9 mouse cellular contexts compared by ENCODE assay signal in the genomic region with DNA sequence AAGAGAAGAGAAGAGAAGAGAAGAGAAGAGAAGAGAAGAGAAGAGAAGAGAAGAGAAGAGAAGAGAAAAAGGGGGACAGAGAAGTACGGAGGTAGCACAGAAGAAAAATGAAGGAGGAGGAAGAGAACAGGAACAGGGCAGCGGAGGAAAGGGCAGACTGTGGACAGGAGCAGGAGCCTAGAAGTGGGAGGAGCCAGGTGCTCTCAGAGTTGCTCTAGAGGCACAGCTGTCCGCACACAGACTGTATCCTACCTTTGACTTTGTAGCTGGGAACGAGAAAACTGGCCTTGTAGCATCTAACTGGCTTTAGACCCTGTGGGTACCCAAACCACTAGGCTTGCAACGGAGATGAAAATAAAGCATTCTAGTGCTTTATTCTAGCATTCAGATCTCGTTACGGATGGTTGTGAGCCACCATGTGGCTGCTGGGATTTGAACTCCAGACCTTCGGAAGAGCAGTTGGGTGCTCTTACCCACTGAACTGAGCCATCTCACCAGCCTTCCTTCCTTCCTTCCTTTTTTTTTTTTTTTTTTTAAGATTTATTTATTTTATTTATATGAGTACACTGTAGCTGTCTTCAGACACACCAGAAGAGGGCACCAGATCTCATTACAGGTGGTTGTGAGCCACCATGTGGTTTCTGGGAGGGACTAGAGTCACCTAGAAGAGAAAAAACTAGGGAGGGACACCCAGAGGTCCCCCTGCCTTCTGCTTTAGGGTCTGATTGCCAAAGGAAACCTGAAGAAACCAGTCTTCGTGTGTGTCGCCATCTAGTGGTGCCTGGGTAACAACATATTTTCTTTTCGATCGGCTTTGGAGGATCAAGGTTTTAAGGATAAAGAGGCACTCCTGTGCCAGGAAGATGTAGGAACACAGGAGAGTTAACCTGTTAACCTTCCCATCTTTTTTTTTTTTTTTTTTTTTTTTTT. TPM values are rescaled to one million over a fixed set of nuclear protein-coding genes. Genes with fewer than 3 reads are reported as not detected.
A peak's percentile ranks its signal among the peaks of the same experiment; 100 is the strongest.
DNase-seq lines count a peak whose midpoint lies in the region; ATAC-seq and TF ChIP-seq lines count a peak whose summit lies in the region.
"Had no signal": no experiment of that assay in that cellular context is flagged by ENCODE, and none has a peak within 500 bp of the region (broad histone marks: within the 10 kb centered on the region; RNA-seq: fewer than 3 reads in every experiment).

No protein-coding gene starts in this region.

- ATAC-seq in midbrain, embryonic 11.5 days (ENCODE audit: low FRiP score), result no peak
- ATAC-seq in midbrain, embryonic 16.5 days, result no peak
- ATAC-seq in hematopoietic stem cell, adult 5-6 weeks (replicated peaks in 1 of 2; ENCODE audit: insufficient read depth in 1 of 2, low FRiP score in 2 of 2, low TSS enrichment in 1 of 2, low read depth in 1 of 2, poor library complexity in 2 of 2, severe bottlenecking in 2 of 2), result peak; percentile 44 to 60; a peak in 3 of 4 replicates
- ATAC-seq in lung, postnatal 0 days, result peak; percentile 8; the same call in 1 of the 2 replicates

- H3K9me3 ChIP-seq in midbrain, embryonic 11.5 days (ENCODE audit: control insufficient read depth, low read length), result no peaks in the 10 kb centered on the region
- H3K9me3 ChIP-seq in midbrain, embryonic 16.5 days (replicated peaks; ENCODE audit: control insufficient read depth, low read length, poor library complexity, severe bottlenecking), result no peaks in the 10 kb centered on the region
- H3K9me3 ChIP-seq in lung, postnatal 0 days (ENCODE audit: low read length), result no peaks in the 10 kb centered on the region
- H3K9me3 ChIP-seq: heart, embryonic 15.5 days had no signal

- H3K4me1 ChIP-seq in cerebellum, adult 2 months (ENCODE audit: control insufficient read depth, insufficient read depth, low read length), result no peaks in the 10 kb centered on the region
- H3K4me1 ChIP-seq in midbrain, embryonic 11.5 days (ENCODE audit: control insufficient read depth, insufficient read depth, low read length), result no peaks in the 10 kb centered on the region
- H3K4me1 ChIP-seq in midbrain, embryonic 16.5 days (ENCODE audit: control insufficient read depth, insufficient read depth, low read length), result 0 out of 2 replicates have a peak, but pooled peaks cover 3% of the 10 kb centered on the region
- no peaks in the 10 kb centered on the region for H3K4me1 ChIP-seq in lung, postnatal 0 days (ENCODE audit: insufficient read depth, low read depth, low read length)

- no peak overlapping the region for H3K4me2 ChIP-seq in midbrain, embryonic 11.5 days
- no peak overlapping the region for H3K4me2 ChIP-seq in midbrain, embryonic 16.5 days (ENCODE audit: low read length)
- H3K4me2 ChIP-seq in lung, postnatal 0 days (replicated peaks; ENCODE audit: low read depth, low read length), result no peak overlapping the region
- H3K4me2 ChIP-seq: heart, embryonic 15.5 days had no signal

- H3K27me3 ChIP-seq in cerebellum, adult 2 months (ENCODE audit: control insufficient read depth, insufficient read depth, low read length), result no peaks in the 10 kb centered on the region
- H3K27me3 ChIP-seq in midbrain, embryonic 11.5 days (ENCODE audit: control insufficient read depth, insufficient read depth, low read length), result no peaks in the 10 kb centered on the region
- no peaks in the 10 kb centered on the region for H3K27me3 ChIP-seq in midbrain, embryonic 16.5 days (ENCODE audit: control insufficient read depth, insufficient read depth, low read depth, low read length)
- H3K27me3 ChIP-seq in lung, postnatal 0 days (replicated peaks; ENCODE audit: insufficient read depth, low read length), result no peaks in the 10 kb centered on the region
- H3K27me3 ChIP-seq: heart, embryonic 15.5 days had no signal

- H3K9ac ChIP-seq in midbrain, embryonic 11.5 days (ENCODE audit: low read length), result no peak overlapping the region
- H3K9ac ChIP-seq in midbrain, embryonic 16.5 days (ENCODE audit: low read depth, low read length), result no peak overlapping the region
- no peak overlapping the region for H3K9ac ChIP-seq in lung, postnatal 0 days (replicated peaks; ENCODE audit: low read depth)
- H3K9ac ChIP-seq: heart, embryonic 15.5 days had no signal

- H3K36me3 ChIP-seq in midbrain, embryonic 11.5 days (ENCODE audit: control insufficient read depth, insufficient read depth, low read length), result no peaks in the 10 kb centered on the region
- H3K36me3 ChIP-seq in midbrain, embryonic 16.5 days (ENCODE audit: control insufficient read depth, insufficient read depth, low read length), result 0 out of 2 replicates have a peak, but pooled peaks cover 2% of the 10 kb centered on the region
- no peaks in the 10 kb centered on the region for H3K36me3 ChIP-seq in lung, postnatal 0 days (ENCODE audit: insufficient read depth, low read length)
- H3K36me3 ChIP-seq: heart, embryonic 15.5 days had no signal

- no peak for TF ChIP-seq POLR2A in cerebellum, adult 2 months (IDR thresholded peaks at IDR 0.05; ENCODE audit: borderline replicate concordance, insufficient read depth, low read length)

- TF ChIP-seq EP300 in lung, postnatal 0 days (IDR thresholded peaks at IDR 0.05), result no peak

- no peak overlapping the region for H3K27ac ChIP-seq in cerebellum, adult 2 months (ENCODE audit: insufficient read depth, low read length)
- H3K27ac ChIP-seq in midbrain, embryonic 11.5 days (ENCODE audit: low read depth, low read length), result no peak overlapping the region
- H3K27ac ChIP-seq in midbrain, embryonic 16.5 days (ENCODE audit: low read length), result no peak overlapping the region
- H3K27ac ChIP-seq in lung, postnatal 0 days (ENCODE audit: low read length), result no peak overlapping the region
- H3K27ac ChIP-seq: heart, embryonic 15.5 days had no signal

- DNase-seq in cerebellum, adult 2 months, result peak; percentile 36 to 47
- DNase-seq in cerebellum, adult 11 months, result no peak
- peak; percentile 90 for DNase-seq in midbrain, embryonic 11.5 days (ENCODE audit: low spot score, missing footprints)
- peak; percentile 80 for DNase-seq in brain, adult 2 months (ENCODE audit: low read depth, low spot score)
- peak; percentile 84 for DNase-seq in lung, postnatal 0 days (ENCODE audit: low spot score)
- peak; percentile 67 to 85 for DNase-seq in spleen, postnatal 10 days (ENCODE audit: low spot score in 2 of 2)

- H3K4me3 ChIP-seq in cerebellum, adult 2 months (replicated peaks; ENCODE audit: insufficient read depth, low read depth, low read length), result no peak overlapping the region
- no peak overlapping the region for H3K4me3 ChIP-seq in midbrain, embryonic 11.5 days (ENCODE audit: low read depth, low read length)
- no peak overlapping the region for H3K4me3 ChIP-seq in midbrain, embryonic 16.5 days (ENCODE audit: low read depth, low read length)
- no peak overlapping the region for H3K4me3 ChIP-seq in lung, postnatal 0 days (ENCODE audit: low read depth, low read length)
- H3K4me3 ChIP-seq: heart, embryonic 15.5 days had no signal

- 57% methylated on average over 12 of the region's 12 CpGs for WGBS in cerebellum, adult 2 months
- 57% methylated on average over 12 of the region's 12 CpGs for WGBS in midbrain, embryonic 11.5 days
- 56% methylated on average over 12 of the region's 12 CpGs for WGBS in midbrain, embryonic 16.5 days
- 49% methylated on average over 12 of the region's 12 CpGs for WGBS in lung, postnatal 0 days

- TF ChIP-seq CTCF in cerebellum, adult 2 months (IDR thresholded peaks at IDR 0.05; ENCODE audit: borderline replicate concordance, insufficient read depth, low read depth, low read length), result peak; percentile 59; the same call in 1 of the 2 replicates
- peak; percentile 84 for TF ChIP-seq CTCF in lung, postnatal 0 days (IDR thresholded peaks at IDR 0.05)

RNA-seq across cellular contexts. Expression of a gene that starts 15.7 kb away (rescaled TPM):
- 98.3 and 99.1 TPM in 2 replicates for polyA plus RNA-seq in cerebellum, adult 2 months (2012; rRNA removed)
- polyA plus RNA-seq in midbrain, embryonic 11.5 days (2014; fragmentation: Nextera tagmentation; extraction: Ambion mirVana), result 27.6 and 29.7 TPM in 2 replicates
- 134 and 144 TPM in 2 replicates for polyA plus RNA-seq in midbrain, embryonic 16.5 days (2015; fragmentation: Nextera tagmentation; extraction: Ambion mirVana)
- total RNA-seq in hematopoietic stem cell, adult 5-6 weeks (2017), result 11.4 and 13.2 TPM in 2 replicates
- polyA plus RNA-seq in lung, postnatal 0 days (2015; fragmentation: Nextera tagmentation; extraction: Ambion mirVana), result 30.8 and 34.3 TPM in 2 replicates

RNA-seq across cellular contexts. Expression of a gene that starts 19.1 kb away (rescaled TPM):
- polyA plus RNA-seq in cerebellum, adult 2 months (2012; rRNA removed), result 9.9 and 12.2 TPM in 2 replicates
- polyA plus RNA-seq in midbrain, embryonic 11.5 days (2014; fragmentation: Nextera tagmentation; extraction: Ambion mirVana), result 8.7 and 10.1 TPM in 2 replicates
- polyA plus RNA-seq in midbrain, embryonic 16.5 days (2015; fragmentation: Nextera tagmentation; extraction: Ambion mirVana), result 3.5 and 3.9 TPM in 2 replicates
- 24.5 and 32.5 TPM in 2 replicates for total RNA-seq in hematopoietic stem cell, adult 5-6 weeks (2017)
- polyA plus RNA-seq in lung, postnatal 0 days (2015; fragmentation: Nextera tagmentation; extraction: Ambion mirVana), result 6.4 and 6.8 TPM in 2 replicates

RNA-seq across cellular contexts. Expression of a gene that starts 44.3 kb away (rescaled TPM):
- polyA plus RNA-seq in cerebellum, adult 2 months (2012; rRNA removed), result 2.3 and 2.7 TPM in 2 replicates
- 9.9 TPM in 2 replicates for polyA plus RNA-seq in midbrain, embryonic 11.5 days (2014; fragmentation: Nextera tagmentation; extraction: Ambion mirVana)
- polyA plus RNA-seq in midbrain, embryonic 16.5 days (2015; fragmentation: Nextera tagmentation; extraction: Ambion mirVana), result 4.8 and 5.1 TPM in 2 replicates
- total RNA-seq in hematopoietic stem cell, adult 5-6 weeks (2017), result 0.25 TPM in 1 of 2 replicates, not detected in the other
- 121 and 122 TPM in 2 replicates for polyA plus RNA-seq in lung, postnatal 0 days (2015; fragmentation: Nextera tagmentation; extraction: Ambion mirVana)

Comparison
In these comparisons a context has a peak if more than half of its experiments do, and no peak if none do; other contexts are left out.
1. ATAC-seq: peak in hematopoietic stem cell, adult 5-6 weeks (2 of 2) and lung, postnatal 0 days (single experiment); none in midbrain, embryonic 11.5 days (single experiment) and midbrain, embryonic 16.5 days (single experiment).
2. RNA of a gene that starts 44.3 kb away (polyA plus RNA-seq): 121 to 122 TPM in lung, postnatal 0 days; 9.9 TPM in midbrain, embryonic 11.5 days, 4.8 to 5.1 TPM in midbrain, embryonic 16.5 days and 2.3 to 2.7 TPM in cerebellum, adult 2 months; every median in the first group is over 10 times any median in the second.